Mouse (Mus musculus) C2C12 (cell line): ENCODE measurements at regions not wholly inside any gene's neighbourhood (a gene's known extent, or its start where the extent isn't known, plus 50 kb on each side); places are given as distances from the start of the nearest gene placed in this dataset.

Experiments used
- H3K27me3 ChIP-seq: one replicate; pipeline ENCODE4 v1.6.1; 2011; ENCODE audit not compliant: control insufficient read depth, insufficient read depth, insufficient read length
- H3K36me3 ChIP-seq: one replicate; pipeline ENCODE4 v1.6.1; 2011; ENCODE audit not compliant: control insufficient read depth, insufficient read depth
- H3K4me3 ChIP-seq: one replicate; pipeline ENCODE4 v1.5.1; 2011; ENCODE audit warnings: mild to moderate bottlenecking, control low read depth; ENCODE audit not compliant: poor library complexity, insufficient read depth, severe bottlenecking
- H3K79me2 ChIP-seq: one replicate; pipeline ENCODE4 v1.6.1; 2011; ENCODE audit not compliant: control insufficient read depth, insufficient read depth
- H3K79me3 ChIP-seq: one replicate; pipeline ENCODE4 v1.6.1; 2011; ENCODE audit warnings: low read depth, control low read depth
- H3ac ChIP-seq: one replicate; pipeline ENCODE3; 2011; ENCODE audit warnings: low read depth; ENCODE audit not compliant: control insufficient read depth, insufficient read length
- CEBPB ChIP-seq: IDR thresholded peaks from one replicate; pipeline ENCODE4 v1.6.1; 2011; ENCODE audit warnings: low read depth, mild to moderate bottlenecking, control low read depth, moderate library complexity
- CTCF ChIP-seq: IDR thresholded peaks from one replicate; pipeline ENCODE4 v1.5.1; 2011; ENCODE audit not compliant: control insufficient read depth, insufficient read depth, insufficient read length
- FOSL1 ChIP-seq: IDR thresholded peaks from one replicate; pipeline ENCODE4 v1.8.0; 2011; ENCODE audit warnings: mild to moderate bottlenecking, low read length; ENCODE audit not compliant: poor library complexity, insufficient read depth, severe bottlenecking
- MAX ChIP-seq: IDR thresholded peaks from one replicate; pipeline ENCODE4 v1.6.1; 2011; ENCODE audit warnings: mild to moderate bottlenecking, control low read depth
- MYOD1 ChIP-seq: IDR thresholded peaks from one replicate; pipeline ENCODE4 v1.6.1; 2011; ENCODE audit warnings: low read depth; ENCODE audit not compliant: control insufficient read depth, insufficient read length
- MYOG ChIP-seq: IDR thresholded peaks from one replicate; pipeline ENCODE4 v1.6.1; 2011; ENCODE audit not compliant: control insufficient read depth, insufficient read length; ENCODE audit errors: extremely low read depth
- USF1 ChIP-seq: IDR thresholded peaks from one replicate; pipeline ENCODE4 v1.6.1; 2011; ENCODE audit warnings: low read depth, mild to moderate bottlenecking, control low read depth, moderate library complexity

DNA sequence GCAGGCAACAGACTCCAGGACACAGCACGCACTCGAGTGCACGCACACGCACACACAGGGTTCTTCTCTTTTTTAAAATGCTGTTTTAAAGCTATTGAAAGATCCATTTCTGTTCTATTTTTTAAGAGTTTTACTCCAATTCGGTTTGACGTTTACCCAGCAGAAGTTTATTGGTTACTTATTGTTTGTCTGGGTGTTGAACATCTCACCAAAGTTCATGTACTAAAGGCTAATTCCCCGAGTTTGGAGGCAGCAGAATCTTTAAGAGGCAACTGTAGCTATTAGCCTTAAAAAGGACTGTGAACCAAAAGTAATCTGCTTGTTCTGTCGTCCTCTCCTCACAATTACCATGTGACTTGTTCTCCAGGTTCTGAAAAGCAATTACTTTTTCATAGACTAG is 263.0 kb upstream of the Nfia start:
- Histone ChIP-seq H3K27me3 (no peaks in the 10 kb centered on the region), H3K79me3 (no peaks in the 10 kb centered on the region), H3ac (no peak overlapping the region), H3K79me2 (no peaks in the 10 kb centered on the region), H3K36me3 (no peaks in the 10 kb centered on the region), H3K4me3 (no peak overlapping the region)
- TF ChIP-seq CEBPB: no peak
- no peak for TF ChIP-seq MYOG
- TF ChIP-seq MAX: no peak
- TF ChIP-seq FOSL1: no peak
- no peak for TF ChIP-seq CTCF
- TF ChIP-seq USF1: no peak
- no peak for TF ChIP-seq MYOD1

DNA sequence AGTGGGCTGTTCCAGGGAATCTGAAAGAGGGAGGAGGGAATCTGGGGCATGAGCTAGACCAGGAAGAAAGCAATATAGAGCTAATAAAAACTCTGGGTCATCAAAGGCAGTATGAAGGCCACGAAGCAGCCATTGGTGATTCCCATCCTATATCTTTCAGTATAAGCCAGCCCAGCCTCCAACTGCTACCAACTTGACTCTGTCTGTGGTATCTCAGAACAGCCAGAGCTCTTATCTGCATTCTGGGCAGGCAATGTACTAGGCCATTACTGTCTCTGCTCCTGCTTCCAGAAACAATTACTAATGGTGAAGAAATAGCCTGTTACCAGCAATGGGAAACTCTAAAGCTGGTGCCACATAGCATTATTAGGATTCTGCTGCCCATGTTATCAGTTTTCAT is 266.8 kb upstream of the Nfia start:
- no peak overlapping the region for H3K4me3 ChIP-seq
- H3K79me3 ChIP-seq: no peaks in the 10 kb centered on the region
- TF ChIP-seq CEBPB: no peak
- no peak for TF ChIP-seq MYOD1
- no peak overlapping the region for H3ac ChIP-seq
- no peaks in the 10 kb centered on the region for H3K36me3 ChIP-seq
- no peaks in the 10 kb centered on the region for H3K79me2 ChIP-seq
- no peaks in the 10 kb centered on the region for H3K27me3 ChIP-seq

- Histone ChIP-seq H3ac (no peak overlapping the region), H3K27me3 (no peaks in the 10 kb centered on the region), H3K36me3 (no peaks in the 10 kb centered on the region), H3K79me2 (no peaks in the 10 kb centered on the region), H3K4me3 (no peak overlapping the region), H3K79me3 (no peaks in the 10 kb centered on the region)
- no peak for TF ChIP-seq CEBPB
- TF ChIP-seq FOSL1: no peak
- no peak for TF ChIP-seq MYOD1
- TF ChIP-seq USF1: no peak
Observed at GRCm38 (mm10) chr4:97491248-97491804, 281.2 kb upstream of the Nfia start.

GRCm38 (mm10) chr4:97486354-97486753 is 286.2 kb upstream of the Nfia start:
- H3K79me2 ChIP-seq: no peaks in the 10 kb centered on the region
- TF ChIP-seq MYOG (no peak), CTCF (no peak), CEBPB (no peak), USF1 (no peak), MYOD1 (no peak), MAX (no peak), FOSL1 (no peak)
- H3K27me3 ChIP-seq: no peaks in the 10 kb centered on the region
- no peaks in the 10 kb centered on the region for H3K79me3 ChIP-seq
- no peak overlapping the region for H3ac ChIP-seq
- no peaks in the 10 kb centered on the region for H3K36me3 ChIP-seq
- H3K4me3 ChIP-seq: no peak overlapping the region

GRCm38 (mm10) chr4:97485225-97485624 is 287.3 kb upstream of the Nfia start:
- H3ac ChIP-seq: no peak overlapping the region
- H3K79me2 ChIP-seq: no peaks in the 10 kb centered on the region
- H3K27me3 ChIP-seq: no peaks in the 10 kb centered on the region
- H3K36me3 ChIP-seq: no peaks in the 10 kb centered on the region
- H3K79me3 ChIP-seq: no peaks in the 10 kb centered on the region
- H3K4me3 ChIP-seq: no peak overlapping the region
- no peak for TF ChIP-seq MYOG
- no peak for TF ChIP-seq MYOD1
- TF ChIP-seq CTCF: no peak
- no peak for TF ChIP-seq MAX
- no peak for TF ChIP-seq CEBPB
- no peak for TF ChIP-seq USF1
- TF ChIP-seq FOSL1: no peak

GRCm38 (mm10) chr4:97482701-97483246 is 289.8 kb upstream of the Nfia start:
- Histone ChIP-seq H3K4me3 (no peak overlapping the region), H3K27me3 (no peaks in the 10 kb centered on the region), H3K79me2 (no peaks in the 10 kb centered on the region), H3K36me3 (no peaks in the 10 kb centered on the region), H3K79me3 (no peaks in the 10 kb centered on the region), H3ac (no peak overlapping the region)
- TF ChIP-seq CEBPB: no peak
- no peak for TF ChIP-seq MYOG
- no peak for TF ChIP-seq MAX
- TF ChIP-seq MYOD1: no peak
- no peak for TF ChIP-seq FOSL1
- TF ChIP-seq USF1: no peak
- TF ChIP-seq CTCF: no peak
